Mouse (Mus musculus) inflammation-experienced regulatory T-cells, adult 6 months (primary cell): Measurements from ENCODE around the gene Crlf1. TPM values are rescaled to one million over a fixed set of nuclear protein-coding genes. Genes with fewer than 3 reads are reported as not detected.
A peak's percentile ranks its signal among the peaks of the same experiment; 100 is the strongest.
"Not testable (repeated sequence)": the region's sequence is repeated elsewhere in the genome, so short reads cannot be mapped to it uniquely, and the experiment has no call there.

ENCODE experiments used
- ATAC-seq: one replicate; pipeline ENCODE4 v1.8.0; 2017
- polyA plus RNA-seq, 3 experiments: library from polyadenylated mRNA; unstranded; fragments of 100-300 nt; shearing (Covaris generic); gene quantifications; one replicate each; pipeline ENCODE4 v1.2.1; 2017

Gene Crlf1
- polyA plus RNA-seq, 3 experiments from 2014 or later: not detected

GRCm38 (mm10) chr8:70500386-70501301 is 7.7 kb downstream of the Crlf1 start:
- no peak for ATAC-seq

GRCm38 (mm10) chr8:70501820-70502529 is 9.0 kb downstream of the Crlf1 start:
- no peak for ATAC-seq

DNA sequence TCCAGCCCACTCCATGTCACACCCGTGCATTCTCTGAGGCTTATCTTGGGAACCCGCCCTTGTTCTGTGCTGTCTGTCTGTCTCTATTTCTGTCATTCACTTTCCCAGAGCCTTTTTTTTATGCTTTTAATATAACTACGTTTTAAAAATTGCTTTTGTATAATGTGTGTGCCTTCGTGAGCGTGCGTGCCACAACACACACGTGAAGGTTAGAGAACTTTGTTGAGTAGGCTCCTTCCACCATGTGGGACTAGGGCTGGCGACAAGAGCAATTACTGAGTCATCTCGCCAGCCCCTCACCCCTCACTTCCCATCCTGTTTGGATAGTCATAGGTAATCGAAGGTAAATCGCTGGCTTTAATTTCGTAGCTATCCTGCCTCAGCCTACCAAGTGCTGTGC is 9.6 kb downstream of the Crlf1 start:
- ATAC-seq: no peak

DNA sequence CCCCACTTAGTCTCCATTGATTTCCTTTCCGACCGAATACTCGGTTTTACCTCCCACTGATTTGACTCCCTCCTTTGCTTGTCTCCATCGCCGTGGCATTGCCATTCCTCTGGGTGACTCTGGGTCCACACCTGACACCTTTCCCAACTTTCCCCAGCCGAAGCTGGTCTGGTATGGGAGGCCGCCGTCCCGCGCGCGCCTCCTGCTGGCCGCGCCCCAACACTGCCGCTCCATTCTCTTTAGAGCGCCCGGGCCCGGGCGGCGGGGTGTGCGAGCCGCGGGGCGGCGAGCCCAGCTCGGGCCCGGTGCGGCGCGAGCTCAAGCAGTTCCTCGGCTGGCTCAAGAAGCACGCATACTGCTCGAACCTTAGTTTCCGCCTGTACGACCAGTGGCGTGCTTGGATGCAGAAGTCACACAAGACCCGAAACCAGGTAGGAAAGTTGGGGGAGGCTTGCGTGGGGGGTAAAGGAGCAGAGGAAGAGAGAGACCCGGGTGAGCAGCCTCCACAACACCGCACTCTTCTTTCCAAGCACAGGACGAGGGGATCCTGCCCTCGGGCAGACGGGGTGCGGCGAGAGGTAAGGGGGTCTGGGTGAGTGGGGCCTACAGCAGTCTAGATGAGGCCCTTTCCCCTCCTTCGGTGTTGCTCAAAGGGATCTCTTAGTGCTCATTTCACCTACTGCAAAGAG is 10.2 kb downstream of the Crlf1 start:
- ATAC-seq: no peak

GRCm38 (mm10) chr8:70504291-70504716 is 11.3 kb downstream of the Crlf1 start:
- ATAC-seq: no peak

GRCm38 (mm10) chr8:70504851-70505250 is 11.9 kb downstream of the Crlf1 start:
- ATAC-seq: peak; percentile 35

- no peak for ATAC-seq
Observed at GRCm38 (mm10) chr8:70505698-70506327, 12.9 kb downstream of the Crlf1 start.

GRCm38 (mm10) chr8:70506328-70507026 is 13.5 kb downstream of the Crlf1 start, which contains the start of gene Rex1bd:
Gene Rex1bd (minus strand): TSS chr8:70506752.
- ATAC-seq: peak; percentile 56

DNA sequence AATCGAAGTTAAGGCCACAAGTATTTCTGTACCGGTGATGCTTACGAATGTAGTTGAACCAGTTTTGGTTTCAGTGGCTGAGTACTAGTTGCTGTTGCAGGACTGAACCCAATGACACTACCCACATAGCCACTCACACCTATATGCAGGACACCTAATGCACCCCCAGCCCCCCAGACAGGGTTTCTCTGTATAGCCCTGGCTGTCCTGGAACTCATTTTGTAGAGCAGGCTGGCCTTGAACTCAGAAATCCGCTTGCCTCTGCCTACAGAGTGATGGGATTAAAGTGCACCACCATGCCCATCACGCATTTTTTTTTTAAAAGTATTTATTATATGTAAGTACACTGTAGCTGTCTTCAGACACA is 14.1 kb downstream of the Crlf1 start:
- no peak for ATAC-seq

- no peak for ATAC-seq
Observed at GRCm38 (mm10) chr8:70509281-70509952, 16.5 kb downstream of the Crlf1 start.

DNA sequence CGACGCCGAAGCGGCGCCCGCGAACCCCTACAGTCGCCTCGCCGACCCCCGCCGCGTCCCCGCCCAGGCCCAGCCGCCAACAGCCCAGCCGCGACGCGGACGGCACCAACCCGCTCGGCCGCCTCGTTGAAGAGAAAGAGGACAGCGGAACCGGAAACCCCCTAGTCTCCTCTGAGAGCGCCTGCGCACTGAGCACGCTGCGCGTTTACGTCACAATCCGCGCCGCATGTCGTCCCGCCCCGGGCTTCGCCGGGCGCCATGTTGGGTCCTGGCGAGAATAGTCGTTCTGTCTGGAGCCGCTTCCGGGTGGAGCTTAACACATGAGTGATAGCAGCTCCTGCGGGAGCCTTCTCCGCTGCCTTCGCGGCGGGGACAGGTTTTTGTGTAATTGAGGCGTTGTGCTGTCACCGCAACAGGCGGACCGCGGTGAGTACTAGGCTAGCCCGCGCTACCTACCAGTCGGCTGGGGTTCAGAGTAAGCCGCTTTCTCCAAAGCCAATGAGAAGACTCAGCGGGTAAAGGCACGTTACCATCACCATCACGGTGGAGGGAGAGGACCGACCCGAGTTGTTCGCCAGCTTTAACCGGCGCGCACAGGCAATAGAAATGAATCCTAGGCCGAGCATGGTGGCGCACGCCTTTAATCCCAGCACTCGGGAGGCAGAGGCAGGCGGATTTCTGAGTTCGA is 17.4 kb downstream of the Crlf1 start, which contains the start of gene Uba52:
Gene Uba52 (minus strand): TSS at position 574 of the 688 bp plus-strand sequence.
- ATAC-seq: peak; percentile 80

- not testable (repeated sequence) for ATAC-seq
Observed at GRCm38 (mm10) chr8:70511174-70511573, 18.2 kb downstream of the Crlf1 start.

DNA sequence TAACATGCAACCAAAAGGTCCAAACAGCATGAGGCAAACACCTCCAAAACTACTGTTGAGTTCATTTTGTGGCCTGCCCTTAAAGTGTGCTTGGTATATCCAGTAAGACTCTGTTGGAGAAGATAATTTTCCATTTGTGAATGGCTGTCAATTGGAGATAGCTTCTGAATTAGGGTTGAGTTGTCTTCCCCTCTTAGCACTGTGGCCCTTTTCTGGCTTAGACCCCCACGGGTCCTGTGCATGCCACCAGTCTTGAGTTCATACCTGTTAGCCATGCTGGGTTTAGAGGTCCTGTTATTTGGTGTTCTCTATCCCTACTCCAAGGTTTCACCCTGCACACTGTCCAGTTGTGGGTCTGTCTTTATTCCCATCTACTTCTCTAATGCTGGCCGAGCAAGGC is 18.8 kb downstream of the Crlf1 start:
- ATAC-seq: no peak

DNA sequence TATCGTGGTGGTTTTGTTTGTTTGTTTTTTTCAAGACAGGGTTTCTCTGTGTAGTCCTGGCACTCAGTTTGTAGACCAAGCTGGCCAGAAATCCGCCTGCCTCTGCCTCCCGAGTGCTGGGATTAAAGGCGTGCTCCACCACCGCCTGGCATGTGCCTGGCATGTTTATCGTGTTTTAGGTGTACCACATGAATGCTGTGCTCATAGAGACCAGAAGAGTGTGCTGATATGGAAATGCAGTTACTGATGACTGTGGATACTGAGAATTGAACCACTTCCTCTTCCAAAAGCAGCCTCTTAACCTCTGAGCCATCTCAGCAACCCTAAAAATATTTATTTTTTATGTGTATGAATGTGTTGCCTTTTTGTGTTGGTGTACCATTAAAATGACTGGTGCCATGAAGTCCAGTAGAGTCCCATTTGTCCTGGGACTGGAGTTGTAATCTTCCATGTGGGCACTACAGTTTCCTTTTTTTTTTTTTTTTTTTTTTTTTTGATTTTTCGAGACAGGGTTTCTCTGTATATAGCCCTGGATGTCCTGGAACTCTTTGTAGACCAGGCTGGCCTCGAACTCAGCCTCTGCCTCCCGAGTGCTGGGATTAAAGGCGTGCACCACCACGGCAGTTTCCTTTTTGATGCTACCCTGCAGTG is 19.4 kb downstream of the Crlf1 start:
- peak; percentile 37 for ATAC-seq

GRCm38 (mm10) chr8:70513441-70513840 is 20.5 kb downstream of the Crlf1 start:
- no peak for ATAC-seq

GRCm38 (mm10) chr8:70517940-70518643 is 25.1 kb downstream of the Crlf1 start:
- no peak for ATAC-seq

- ATAC-seq: no peak
Observed at GRCm38 (mm10) chr8:70519043-70519442, 26.1 kb downstream of the Crlf1 start.

GRCm38 (mm10) chr8:70519606-70520005 is 26.6 kb downstream of the Crlf1 start:
- no peak for ATAC-seq
